Mouse (Mus musculus) C2C12 (cell line): ENCODE measurements at regions not wholly inside any gene's neighbourhood (a gene's known extent, or its start where the extent isn't known, plus 50 kb on each side); places are given as distances from the start of the nearest gene placed in this dataset.

Source experiments
- CEBPB ChIP-seq: IDR thresholded peaks from one replicate; pipeline ENCODE4 v1.6.1; 2011; ENCODE audit warnings: low read depth, mild to moderate bottlenecking, control low read depth, moderate library complexity
- CTCF ChIP-seq: IDR thresholded peaks from one replicate; pipeline ENCODE4 v1.5.1; 2011; ENCODE audit not compliant: control insufficient read depth, insufficient read depth, insufficient read length
- FOSL1 ChIP-seq: IDR thresholded peaks from one replicate; pipeline ENCODE4 v1.8.0; 2011; ENCODE audit warnings: mild to moderate bottlenecking, low read length; ENCODE audit not compliant: poor library complexity, insufficient read depth, severe bottlenecking
- MAX ChIP-seq: IDR thresholded peaks from one replicate; pipeline ENCODE4 v1.6.1; 2011; ENCODE audit warnings: mild to moderate bottlenecking, control low read depth
- MYOD1 ChIP-seq: IDR thresholded peaks from one replicate; pipeline ENCODE4 v1.6.1; 2011; ENCODE audit warnings: low read depth; ENCODE audit not compliant: control insufficient read depth, insufficient read length
- USF1 ChIP-seq: IDR thresholded peaks from one replicate; pipeline ENCODE4 v1.6.1; 2011; ENCODE audit warnings: low read depth, mild to moderate bottlenecking, control low read depth, moderate library complexity

DNA sequence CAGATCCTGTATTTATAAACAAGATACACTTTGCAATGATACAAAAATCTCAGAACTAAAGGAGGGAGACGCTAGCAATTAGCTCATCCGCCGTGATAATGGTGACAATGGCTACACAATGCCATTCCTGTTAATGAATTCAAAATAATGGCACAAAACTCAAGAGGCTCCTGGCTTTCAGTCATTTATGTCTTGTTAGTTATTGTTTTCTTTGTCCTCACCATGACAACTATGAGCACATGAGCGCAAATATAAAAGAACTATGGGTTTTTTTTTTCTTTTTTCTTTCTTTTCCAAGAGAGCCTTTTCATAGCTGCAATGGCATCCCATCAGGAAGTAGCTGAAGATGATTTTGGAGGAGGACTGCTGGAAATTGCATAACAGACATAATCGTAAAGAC, 194.2 kb downstream of the Cog6 start:
- TF ChIP-seq CTCF = no peak
- TF ChIP-seq FOSL1 = no peak
- TF ChIP-seq USF1 = no peak
- TF ChIP-seq MAX = no peak
- no peak for TF ChIP-seq CEBPB
- TF ChIP-seq MYOD1 = no peak
